Mouse (Mus musculus): Measurements from ENCODE around the gene U2af2.

Gene U2af2

DNA sequence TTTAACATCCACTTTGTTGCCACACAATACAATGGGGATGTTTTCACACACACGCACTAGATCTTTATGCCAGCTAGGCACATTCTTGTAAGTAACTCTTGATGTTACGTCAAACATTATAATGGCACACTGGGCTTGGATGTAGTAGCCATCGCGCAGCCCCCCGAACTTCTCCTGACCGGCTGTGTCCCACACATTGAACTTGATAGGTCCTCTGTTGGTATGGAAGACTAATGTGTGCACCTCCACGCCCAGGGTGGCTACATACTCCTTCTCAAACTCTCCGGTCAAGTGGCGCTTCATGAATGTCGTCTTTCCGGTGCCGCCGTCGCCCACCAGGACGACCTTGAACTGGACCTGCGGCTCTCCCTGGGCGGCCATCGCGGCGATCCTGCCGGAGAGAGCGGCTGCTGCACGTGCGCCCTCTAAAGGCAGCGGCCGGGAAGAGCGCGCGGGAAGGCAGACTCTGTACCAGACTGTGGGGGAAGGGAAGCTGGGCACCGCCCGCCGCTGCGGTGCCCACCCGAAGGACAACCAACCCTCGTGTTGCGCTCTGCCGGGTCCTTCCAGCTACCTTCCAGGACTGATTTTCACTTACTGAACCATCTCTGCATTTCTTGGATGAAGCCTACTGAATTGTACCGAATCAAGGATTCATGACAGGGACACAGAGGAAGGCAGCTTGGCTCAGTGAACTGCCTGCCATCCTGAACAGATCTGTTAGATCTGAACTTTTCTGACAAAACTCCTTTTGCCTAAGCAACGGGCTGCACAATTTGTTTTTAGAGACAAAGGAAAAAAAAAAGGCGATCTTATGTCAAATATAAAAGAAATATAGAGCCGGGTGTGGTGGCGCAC is 63.8 kb downstream of the U2af2 start, which contains the start of gene Rasl2-9:
Rasl2-9 (minus strand) TSS at position 402 of the 858 bp plus-strand sequence.
- peak; percentile 70 for DNase-seq
